Mouse (Mus musculus) adipocyte (in vitro differentiated cells): ENCODE measurements around the gene Fdx1l.

ENCODE experiments used
- DNase-seq: peaks from one replicate; pipeline ENCODE4 v3.0.0-alpha.2; 2016; ENCODE audit warnings: low spot score

The Fdx1l gene

GRCm38 (mm10) chr9:21073044-21073840, at the start of gene Fdx1l, which contains the start of gene Gm49373:
Fdx1l (minus strand) TSS chr9:21073614.
Gm49373 (minus strand) TSS chr9:21073096.
- peak; percentile 92 for DNase-seq

- DNase-seq: no peak
Measured at GRCm38 (mm10) chr9:21121483-21121882, 48.1 kb upstream of the Fdx1l start.

GRCm38 (mm10) chr9:21117073-21117472, 43.7 kb upstream of the Fdx1l start:
- no peak for DNase-seq

GRCm38 (mm10) chr9:21115105-21115504, 41.7 kb upstream of the Fdx1l start:
- no peak for DNase-seq

- no peak for DNase-seq
Measured at GRCm38 (mm10) chr9:21114190-21114589, 40.8 kb upstream of the Fdx1l start.

GRCm38 (mm10) chr9:21113751-21114150, 40.3 kb upstream of the Fdx1l start:
- no peak for DNase-seq

- no peak for DNase-seq
Measured at GRCm38 (mm10) chr9:21107607-21108237, 34.3 kb upstream of the Fdx1l start.

- no peak for DNase-seq
Measured at GRCm38 (mm10) chr9:21105760-21106564, 32.5 kb upstream of the Fdx1l start.

- no peak for DNase-seq
Measured at GRCm38 (mm10) chr9:21104814-21105213, 31.4 kb upstream of the Fdx1l start.

- DNase-seq: no peak
Measured at GRCm38 (mm10) chr9:21102076-21102475, 28.7 kb upstream of the Fdx1l start.

GRCm38 (mm10) chr9:21100447-21101161, 27.2 kb upstream of the Fdx1l start:
- no peak for DNase-seq

GRCm38 (mm10) chr9:21097793-21098192, 24.4 kb upstream of the Fdx1l start:
- DNase-seq: no peak

- DNase-seq: no peak
Measured at GRCm38 (mm10) chr9:21095958-21096357, 22.5 kb upstream of the Fdx1l start.

GRCm38 (mm10) chr9:21093423-21093822, 20.0 kb upstream of the Fdx1l start:
- DNase-seq: no peak

- DNase-seq: peak; percentile 98
Measured at GRCm38 (mm10) chr9:21091707-21092320, 18.4 kb upstream of the Fdx1l start, which contains the start of the genes Gm38431 and Raver1. Gm38431 (minus strand) TSS chr9:21091997. Raver1 (minus strand) TSS chr9:21092008.

GRCm38 (mm10) chr9:21090972-21091706, 17.7 kb upstream of the Fdx1l start:
- no peak for DNase-seq

- DNase-seq: no peak
Measured at GRCm38 (mm10) chr9:21090537-21090936, 17.1 kb upstream of the Fdx1l start.

- DNase-seq: no peak
Measured at GRCm38 (mm10) chr9:21083324-21083723, 9.9 kb upstream of the Fdx1l start.

- no peak for DNase-seq
Measured at GRCm38 (mm10) chr9:21081127-21081526, 7.7 kb upstream of the Fdx1l start.

GRCm38 (mm10) chr9:21075625-21076024, 2.2 kb upstream of the Fdx1l start:
- DNase-seq: no peak

GRCm38 (mm10) chr9:21074173-21074572, 759 bp upstream of the Fdx1l start:
- no peak for DNase-seq
